Mouse (Mus musculus) G1E (cell line): ENCODE results near the gene Rnase2b. TPM values are rescaled to one million over a fixed set of nuclear protein-coding genes. Genes with fewer than 3 reads are reported as not detected.

ENCODE experiments used
- ATAC-seq: 2 replicates; pipeline ENCODE4 v1.8.0; 2016; ENCODE audit warnings: mild to moderate bottlenecking; ENCODE audit not compliant: insufficient number of reproducible peaks, poor library complexity, low FRiP score, severe bottlenecking; ENCODE audit errors: extremely low read depth
- DNase-seq: peaks from one replicate; pipeline ENCODE4 v3.0.0; 2012; ENCODE audit warnings: low spot score
- H3K27me3 ChIP-seq: 2 replicates; pipeline ENCODE4 v1.6.1; 2012; ENCODE audit warnings: mild to moderate bottlenecking, low read length, inconsistent platforms; ENCODE audit not compliant: insufficient read depth
- H3K36me3 ChIP-seq: replicated peaks from 2 replicates; pipeline ENCODE3; 2012; ENCODE audit warnings: mild to moderate bottlenecking, inconsistent platforms
- H3K4me1 ChIP-seq: 2 replicates; pipeline ENCODE4 v1.6.1; 2012; ENCODE audit warnings: low read depth, low read length, inconsistent platforms, mixed read lengths; ENCODE audit not compliant: insufficient read depth
- H3K4me3 ChIP-seq: 2 replicates; pipeline ENCODE4 v1.5.1; 2012; ENCODE audit warnings: low read depth, mild to moderate bottlenecking, inconsistent platforms, low read length, moderate library complexity, mixed read lengths
- H3K9me3 ChIP-seq: replicated peaks from 2 replicates; pipeline ENCODE4 v1.6.1; 2012; ENCODE audit warnings: inconsistent platforms
- CTCF ChIP-seq: IDR thresholded peaks from 2 replicates; pipeline ENCODE4 v1.5.1; 2012; ENCODE audit warnings: low read depth, low read length, inconsistent platforms, mixed read lengths
- GATA1 ChIP-seq: IDR thresholded peaks from 2 replicates; pipeline ENCODE4 v1.6.1; 2012; ENCODE audit warnings: borderline replicate concordance, low read length, inconsistent platforms, mixed read lengths
- GATA2 ChIP-seq: IDR thresholded peaks from 2 replicates; pipeline ENCODE4 v1.6.1; 2012; ENCODE audit warnings: low read depth, low read length, inconsistent platforms, borderline replicate concordance
- POLR2AphosphoS5 ChIP-seq: IDR thresholded peaks from 2 replicates; pipeline ENCODE4 v1.6.1; 2012; ENCODE audit warnings: low read depth, low read length, inconsistent platforms; ENCODE audit not compliant: insufficient replicate concordance
- TAL1 ChIP-seq: conservative IDR thresholded peaks from 2 replicates; pipeline ENCODE4 v1.6.1; 2012; ENCODE audit warnings: low read depth, low read length, inconsistent platforms, mixed read lengths
- polyA plus RNA-seq: library from polyadenylated mRNA; stranded (reverse); fragments of >175 nt; gene quantifications from 2 replicates; pipeline ENCODE4 v1.2.3, GENCODE M21; 2012
- total RNA-seq, 2 experiments: library from RNA; stranded (forward) in 1 of 2; stranded (reverse) in 1 of 2; fragments of 200-1000 nt in 1 of 2; fragments of >200 nt in 1 of 2; fragmentation: Nextera tagmentation in 1 of 2; gene quantifications; 2 replicates each; pipeline ENCODE4 v1.2.3; 2014 to 2017

The Rnase2b gene
- total and polyA plus RNA-seq, 3 experiments = not detected

- Histone ChIP-seq H3K4me3 (no peak overlapping the region), H3K9me3 (no peaks in the 10 kb centered on the region), H3K27me3 (peaks cover 17% of the 10 kb centered on the region), H3K36me3 (no peaks in the 10 kb centered on the region), H3K4me1 (peaks cover 46% of the 10 kb centered on the region)
- ATAC-seq = no peak
- TF ChIP-seq GATA1 (no peak), GATA2 (no peak), TAL1 (no peak), CTCF (no peak), POLR2AphosphoS5 (no peak)
- DNase-seq = no peak
These were observed 19.5 kb upstream of the Rnase2b start for GRCm38 (mm10) chr14:51142568-51142967.

- no peak overlapping the region for H3K4me3 ChIP-seq
- no peak for ATAC-seq
- no peaks in the 10 kb centered on the region for H3K9me3 ChIP-seq
- peaks cover 20% of the 10 kb centered on the region for H3K27me3 ChIP-seq
- peaks cover 50% of the 10 kb centered on the region for H3K4me1 ChIP-seq
- no peak for TF ChIP-seq POLR2AphosphoS5
- TF ChIP-seq GATA1 = no peak
- no peak for TF ChIP-seq GATA2
- no peak for TF ChIP-seq TAL1
- no peak for TF ChIP-seq CTCF
- no peaks in the 10 kb centered on the region for H3K36me3 ChIP-seq
- no peak for DNase-seq
These were observed 18.8 kb upstream of the Rnase2b start for GRCm38 (mm10) chr14:51143287-51143686.

- DNase-seq = no peak
These were observed 18.1 kb upstream of the Rnase2b start for GRCm38 (mm10) chr14:51143937-51144336.

GRCm38 (mm10) chr14:51144451-51144850, 17.6 kb upstream of the Rnase2b start:
- TF ChIP-seq CTCF (no peak), GATA1 (no peak), GATA2 (no peak), POLR2AphosphoS5 (no peak), TAL1 (no peak)
- ATAC-seq (no peak), DNase-seq (no peak)
- Histone ChIP-seq H3K36me3 (no peaks in the 10 kb centered on the region), H3K9me3 (no peaks in the 10 kb centered on the region), H3K4me1 (peaks cover 62% of the 10 kb centered on the region), H3K27me3 (peaks cover 20% of the 10 kb centered on the region), H3K4me3 (no peak overlapping the region)

More at GRCm38 (mm10) chr14:51143937-51144336, 18.1 kb upstream of the Rnase2b start:
- Histone ChIP-seq H3K4me1 (peaks cover 56% of the 10 kb centered on the region), H3K4me3 (no peak overlapping the region), H3K36me3 (no peaks in the 10 kb centered on the region), H3K27me3 (peaks cover 20% of the 10 kb centered on the region), H3K9me3 (no peaks in the 10 kb centered on the region)
- TF ChIP-seq TAL1 (peak; percentile 70), GATA2 (no peak)
- peak; percentile 80 for ATAC-seq

- ATAC-seq (no peak), DNase-seq (no peak)
- Histone ChIP-seq H3K27me3 (peaks cover 20% of the 10 kb centered on the region), H3K9me3 (no peaks in the 10 kb centered on the region), H3K4me1 (peaks cover 69% of the 10 kb centered on the region), H3K36me3 (no peaks in the 10 kb centered on the region), H3K4me3 (no peak overlapping the region)
- TF ChIP-seq CTCF (no peak), TAL1 (no peak), POLR2AphosphoS5 (no peak), GATA1 (no peak), GATA2 (no peak)
These were observed 16.5 kb upstream of the Rnase2b start for GRCm38 (mm10) chr14:51145521-51145920.

GRCm38 (mm10) chr14:51146685-51147084, 15.4 kb upstream of the Rnase2b start, which contains the start of gene Rnase1:
Gene Rnase1, minus strand, starts transcription at chr14:51146785.
- Histone ChIP-seq H3K27me3 (peaks cover 20% of the 10 kb centered on the region), H3K9me3 (no peaks in the 10 kb centered on the region), H3K4me1 (peaks cover 69% of the 10 kb centered on the region), H3K36me3 (no peaks in the 10 kb centered on the region), H3K4me3 (no peak within 1 kb of the TSS)
- DNase-seq (no peak), ATAC-seq (no peak)
- TF ChIP-seq CTCF = no peak
- no peak for TF ChIP-seq GATA2
- TF ChIP-seq TAL1 = no peak
- no peak for TF ChIP-seq GATA1
- no peak for TF ChIP-seq POLR2AphosphoS5

GRCm38 (mm10) chr14:51148006-51148405, 14.1 kb upstream of the Rnase2b start:
- H3K36me3 ChIP-seq = no peaks in the 10 kb centered on the region
- no peak for TF ChIP-seq TAL1
- TF ChIP-seq GATA1 = no peak
- no peak for TF ChIP-seq CTCF
- no peak for TF ChIP-seq GATA2
- TF ChIP-seq POLR2AphosphoS5 = no peak
- no peaks in the 10 kb centered on the region for H3K9me3 ChIP-seq
- H3K27me3 ChIP-seq = peaks cover 20% of the 10 kb centered on the region
- peaks cover 69% of the 10 kb centered on the region for H3K4me1 ChIP-seq
- DNase-seq (no peak), ATAC-seq (no peak)
- no peak overlapping the region for H3K4me3 ChIP-seq
